9 mouse cellular contexts compared by ENCODE assay signal in genomic region chr11:106267311-106267852, GRCm38 (mm10). TPM values are rescaled to one million over a fixed set of nuclear protein-coding genes. Genes with fewer than 3 reads are reported as not detected.
DNase-seq lines count a peak whose midpoint lies in the region; ATAC-seq and TF ChIP-seq lines count a peak whose summit lies in the region.
"Had no signal": no experiment of that assay in that cellular context is flagged by ENCODE, and none has a peak within 500 bp of the region (broad histone marks: within the 10 kb centered on the region; RNA-seq: fewer than 3 reads in every experiment).

No protein-coding gene starts in this region.

- no peak overlapping the region for H3K4me3 ChIP-seq in thymus, adult 2 months (ENCODE audit: control insufficient read depth, insufficient read depth, low read length)
- no peak overlapping the region for H3K4me3 ChIP-seq in cortical plate, adult 2 months (ENCODE audit: insufficient read depth, low read length)
- no peak overlapping the region for H3K4me3 ChIP-seq in hindbrain, embryonic 11.5 days (ENCODE audit: low read depth, low read length)
- H3K4me3 ChIP-seq in liver, postnatal 0 days (ENCODE audit: low read depth, low read length): no peak overlapping the region

- no peak for TF ChIP-seq CTCF in thymus, adult 2 months (IDR thresholded peaks at IDR 0.05; ENCODE audit: borderline replicate concordance, control insufficient read depth, extremely low read depth, insufficient read depth, low read length, poor library complexity)
- TF ChIP-seq CTCF in cortical plate, adult 2 months (IDR thresholded peaks at IDR 0.05; ENCODE audit: extremely low read depth, insufficient read depth, low read length): no peak
- TF ChIP-seq CTCF in liver, postnatal 0 days (IDR thresholded peaks at IDR 0.05; ENCODE audit: low read depth): no peak

- TF ChIP-seq POLR2A in thymus, adult 2 months (IDR thresholded peaks at IDR 0.05; ENCODE audit: control insufficient read depth, extremely low read depth, insufficient read depth, low read length, poor library complexity): no peak
- no peak for TF ChIP-seq POLR2A in cortical plate, adult 2 months (IDR thresholded peaks at IDR 0.05; ENCODE audit: extremely low read depth, insufficient read depth, low read length)

- 83% methylated on average over 15 of the region's 15 CpGs for WGBS in thymus, adult 2 months
- 67% methylated on average over 15 of the region's 15 CpGs for WGBS in hindbrain, embryonic 11.5 days
- WGBS in liver, postnatal 0 days (ENCODE audit: insufficient replicate concordance): 84% methylated on average over 15 of the region's 15 CpGs

- no peaks in the 10 kb centered on the region for H3K27me3 ChIP-seq in thymus, adult 2 months (ENCODE audit: control insufficient read depth, insufficient read depth, low read length)
- H3K27me3 ChIP-seq in hindbrain, embryonic 11.5 days (ENCODE audit: control insufficient read depth, insufficient read depth, low read length): no peaks in the 10 kb centered on the region
- no peaks in the 10 kb centered on the region for H3K27me3 ChIP-seq in liver, postnatal 0 days (ENCODE audit: insufficient read depth, low read length)

- peak; percentile 47 for DNase-seq in thymus, postnatal 4 days
- DNase-seq in thymus, adult 2 months: no peak
- DNase-seq in hindbrain, embryonic 11.5 days (ENCODE audit: low spot score): no peak
- peak; percentile 49 for DNase-seq in liver, postnatal 0 days
- DNase-seq in urinary bladder, postnatal 14 days (ENCODE audit: low spot score): peak; percentile 80
- no peak for DNase-seq in retina, embryonic 14.5 days (ENCODE audit: low spot score)
- no peak for DNase-seq in layer of hippocampus, adult 8-10 months (ENCODE audit: low spot score in 2 of 2)

- no peak for ATAC-seq in hindbrain, embryonic 11.5 days (ENCODE audit: low FRiP score)
- ATAC-seq in liver, postnatal 0 days: no peak

- no peak overlapping the region for H3K27ac ChIP-seq in thymus, adult 2 months (ENCODE audit: control insufficient read depth, insufficient read depth, low read length)
- H3K27ac ChIP-seq in cortical plate, adult 2 months (ENCODE audit: insufficient read depth, low read length): peak overlapping the region; percentile 15; the same call in 1 of the 2 replicates
- H3K27ac ChIP-seq in hindbrain, embryonic 11.5 days (ENCODE audit: low read depth, low read length): peak overlapping the region; percentile 85
- no peak overlapping the region for H3K27ac ChIP-seq in liver, postnatal 0 days (ENCODE audit: low read depth)

- H3K4me1 ChIP-seq in thymus, adult 2 months (replicated peaks; ENCODE audit: control insufficient read depth, insufficient read depth, low read length): peaks cover 36% of the 10 kb centered on the region
- H3K4me1 ChIP-seq in cortical plate, adult 2 months (ENCODE audit: control insufficient read depth, insufficient read depth, low read length): peaks cover 2% of the 10 kb centered on the region
- peaks cover 20% of the 10 kb centered on the region for H3K4me1 ChIP-seq in hindbrain, embryonic 11.5 days (replicated peaks; ENCODE audit: control insufficient read depth, insufficient read depth, low read length)
- H3K4me1 ChIP-seq in liver, postnatal 0 days (ENCODE audit: insufficient read depth): peaks cover 39% of the 10 kb centered on the region

- peaks cover 56% of the 10 kb centered on the region for H3K36me3 ChIP-seq in thymus, adult 2 months (ENCODE audit: control insufficient read depth, insufficient read depth, low read length)
- H3K36me3 ChIP-seq in hindbrain, embryonic 11.5 days (ENCODE audit: control insufficient read depth, insufficient read depth, low read length): peaks cover 23% of the 10 kb centered on the region
- peaks cover 51% of the 10 kb centered on the region for H3K36me3 ChIP-seq in liver, postnatal 0 days (replicated peaks; ENCODE audit: insufficient read depth, low read length)

- TF ChIP-seq EP300 in liver, postnatal 0 days (IDR thresholded peaks at IDR 0.05; ENCODE audit: low read depth): no peak

- no peak overlapping the region for H3K9ac ChIP-seq in hindbrain, embryonic 11.5 days (ENCODE audit: low read depth, low read length)
- no peak overlapping the region for H3K9ac ChIP-seq in liver, postnatal 0 days (replicated peaks)

- no peaks in the 10 kb centered on the region for H3K9me3 ChIP-seq in hindbrain, embryonic 11.5 days (ENCODE audit: control insufficient read depth, low read length)
- no peaks in the 10 kb centered on the region for H3K9me3 ChIP-seq in liver, postnatal 0 days (ENCODE audit: low read length)

- H3K4me2 ChIP-seq in hindbrain, embryonic 11.5 days (replicated peaks; ENCODE audit: low read depth, low read length): no peak overlapping the region
- H3K4me2 ChIP-seq in liver, postnatal 0 days (ENCODE audit: low read depth, low read length): no peak overlapping the region

RNA-seq across cellular contexts. Expression of gene Smarcd2, which starts 5.4 kb away (rescaled TPM):
- 552 and 570 TPM in 2 replicates for polyA plus RNA-seq in thymus, adult 2 months (2012; rRNA removed)
- polyA plus RNA-seq in cortical plate, adult 2 months (2012; rRNA removed): 32.3 and 33.8 TPM in 2 replicates
- 31.6 and 33.2 TPM in 2 replicates for polyA plus RNA-seq in hindbrain, embryonic 11.5 days (2014; fragmentation: Nextera tagmentation; extraction: Ambion mirVana)
- polyA plus RNA-seq in liver, postnatal 0 days (2015; fragmentation: Nextera tagmentation; extraction: Ambion mirVana): 16.4 and 19.5 TPM in 2 replicates
- total RNA-seq in layer of hippocampus, adult 8-10 months (2022): 10 to 100 TPM; 29.1 to 34.7 (median 31.2) TPM

RNA-seq across cellular contexts. Expression of gene Tcam1, which starts 9.1 kb away (rescaled TPM):
- polyA plus RNA-seq in thymus, adult 2 months (2012; rRNA removed): 0.42 and 0.47 TPM in 2 replicates
- polyA plus RNA-seq in cortical plate, adult 2 months (2012; rRNA removed): 0.11 and 0.13 TPM in 2 replicates
- 0.08 and 0.35 TPM in 2 replicates for polyA plus RNA-seq in hindbrain, embryonic 11.5 days (2014; fragmentation: Nextera tagmentation; extraction: Ambion mirVana)
- polyA plus RNA-seq in liver, postnatal 0 days (2015; fragmentation: Nextera tagmentation; extraction: Ambion mirVana): 0.07 and 0.09 TPM in 2 replicates
- under 1 TPM in 2 of 4 experiments, not detected in 2; 0.16 to 0.20 TPM for total RNA-seq in layer of hippocampus, adult 8-10 months (2022)

RNA-seq across cellular contexts. Expression of gene Psmc5, which starts 11.4 kb away (rescaled TPM):
- polyA plus RNA-seq in thymus, adult 2 months (2012; rRNA removed): 53.9 and 56.1 TPM in 2 replicates
- polyA plus RNA-seq in cortical plate, adult 2 months (2012; rRNA removed): 244 and 245 TPM in 2 replicates
- polyA plus RNA-seq in hindbrain, embryonic 11.5 days (2014; fragmentation: Nextera tagmentation; extraction: Ambion mirVana): 381 and 414 TPM in 2 replicates
- 87.0 and 88.8 TPM in 2 replicates for polyA plus RNA-seq in liver, postnatal 0 days (2015; fragmentation: Nextera tagmentation; extraction: Ambion mirVana)
- total RNA-seq in layer of hippocampus, adult 8-10 months (2022): 100 to 1,000 TPM; 164 to 180 (median 176) TPM

RNA-seq across cellular contexts. Expression of gene Ftsj3, which starts 11.5 kb away (rescaled TPM):
- 23.7 and 25.3 TPM in 2 replicates for polyA plus RNA-seq in thymus, adult 2 months (2012; rRNA removed)
- polyA plus RNA-seq in cortical plate, adult 2 months (2012; rRNA removed): 23.8 and 24.6 TPM in 2 replicates
- 59.4 and 61.2 TPM in 2 replicates for polyA plus RNA-seq in hindbrain, embryonic 11.5 days (2014; fragmentation: Nextera tagmentation; extraction: Ambion mirVana)
- 21.9 and 22.5 TPM in 2 replicates for polyA plus RNA-seq in liver, postnatal 0 days (2015; fragmentation: Nextera tagmentation; extraction: Ambion mirVana)
- total RNA-seq in layer of hippocampus, adult 8-10 months (2022): 10 to 100 TPM; 28.9 to 33.3 (median 32.4) TPM

RNA-seq across cellular contexts. Expression of gene Gh, which starts 34.3 kb away (rescaled TPM):
- polyA plus RNA-seq in thymus, adult 2 months (2012; rRNA removed): 0.74 and 1.7 TPM in 2 replicates
- polyA plus RNA-seq in cortical plate, adult 2 months (2012; rRNA removed): not detected in 2 replicates
- not detected in 2 replicates for polyA plus RNA-seq in hindbrain, embryonic 11.5 days (2014; fragmentation: Nextera tagmentation; extraction: Ambion mirVana)
- 0.13 and 0.21 TPM in 2 replicates for polyA plus RNA-seq in liver, postnatal 0 days (2015; fragmentation: Nextera tagmentation; extraction: Ambion mirVana)
- 1 to 10 TPM in 1 of 4 experiments, under 1 TPM in 1, not detected in 2; 0.57 to 1.7 TPM for total RNA-seq in layer of hippocampus, adult 8-10 months (2022)
- polyA plus RNA-seq: kidney, postnatal 0 days had no signal

Comparison
In these comparisons a context has a peak if more than half of its experiments do, and no peak if none do; other contexts are left out.
1. DNase-seq: peak in thymus, postnatal 4 days (single experiment), liver, postnatal 0 days (single experiment) and urinary bladder, postnatal 14 days (single experiment); none in thymus, adult 2 months (single experiment), hindbrain, embryonic 11.5 days (single experiment), retina, embryonic 14.5 days (single experiment) and layer of hippocampus, adult 8-10 months (0 of 2).
2. H3K27ac ChIP-seq: peak in cortical plate, adult 2 months (single experiment) and hindbrain, embryonic 11.5 days (single experiment); none in thymus, adult 2 months (single experiment) and liver, postnatal 0 days (single experiment).
3. RNA of gene Smarcd2, which starts 5.4 kb away (polyA plus RNA-seq): 552 to 570 TPM in thymus, adult 2 months; 32.3 to 33.8 TPM in cortical plate, adult 2 months, 31.6 to 33.2 TPM in hindbrain, embryonic 11.5 days and 16.4 to 19.5 TPM in liver, postnatal 0 days; every median in the first group is over 10 times any median in the second.